Mouse (Mus musculus) adrenal gland (tissue): ENCODE data around the gene Gramd1a.

Experiments
- intact Hi-C: fragments of 180-260 bp; cut with DNase I; formaldehyde crosslinking; loops from one replicate; pipeline ENCODE4 v1.15.1; 2025

The Gramd1a gene

GRCm38 (mm10) chr7:31124381-31124780, 31.3 kb downstream of the Gramd1a start:
- intact Hi-C loops: no loop called here

GRCm38 (mm10) chr7:31123697-31124096, 32.0 kb downstream of the Gramd1a start:
- intact Hi-C loops: no loop called here

GRCm38 (mm10) chr7:31122641-31123631, 32.8 kb downstream of the Gramd1a start:
- intact Hi-C loops: no loop called here

GRCm38 (mm10) chr7:31119556-31119955, 36.1 kb downstream of the Gramd1a start:
- intact Hi-C loops: no loop called here

- intact Hi-C loops: no loop called here
Observed at GRCm38 (mm10) chr7:31118486-31118885, 37.2 kb downstream of the Gramd1a start.

- intact Hi-C loops: no loop called here
Observed at GRCm38 (mm10) chr7:31117465-31117864, 38.2 kb downstream of the Gramd1a start.

- intact Hi-C loops: no loop called here
Observed at GRCm38 (mm10) chr7:31116721-31117145, 39.0 kb downstream of the Gramd1a start.

GRCm38 (mm10) chr7:31115587-31116043, 40.1 kb downstream of the Gramd1a start:
- intact Hi-C loops: no loop called here

- intact Hi-C loops: no loop called here
Observed at GRCm38 (mm10) chr7:31115182-31115581, 40.5 kb downstream of the Gramd1a start, which contains the start of gene Hpn. Gene Hpn, minus strand, starts transcription at chr7:31115290.

GRCm38 (mm10) chr7:31114646-31115045, 41.0 kb downstream of the Gramd1a start:
- intact Hi-C loops: no loop called here

GRCm38 (mm10) chr7:31113800-31114199, 41.9 kb downstream of the Gramd1a start:
- intact Hi-C loops: no loop called here

- intact Hi-C loops: no loop called here
Observed at GRCm38 (mm10) chr7:31112036-31112435, 43.7 kb downstream of the Gramd1a start.

- intact Hi-C loops: no loop called here
Observed at GRCm38 (mm10) chr7:31110861-31111385, 44.8 kb downstream of the Gramd1a start.

GRCm38 (mm10) chr7:31109796-31110195, 45.9 kb downstream of the Gramd1a start:
- intact Hi-C loops: no loop called here

GRCm38 (mm10) chr7:31109091-31109490, 46.6 kb downstream of the Gramd1a start:
- intact Hi-C loops: no loop called here

GRCm38 (mm10) chr7:31107781-31108180, 47.9 kb downstream of the Gramd1a start:
- intact Hi-C loops: no loop called here

GRCm38 (mm10) chr7:31106166-31106565, 49.5 kb downstream of the Gramd1a start:
- intact Hi-C loops: no loop called here

- intact Hi-C loops: loop anchor here (2.0 kb wide), 1 partner anchor 72 kb away; no protein-coding TSS in a partner anchor
Observed at GRCm38 (mm10) chr7:31105061-31105768, 50.5 kb downstream of the Gramd1a start.

- intact Hi-C loops: loop anchor here (5.0 kb wide), 2 partner anchors 37 to 62 kb away; no protein-coding TSS in a partner anchor
Observed at GRCm38 (mm10) chr7:31100786-31101185, 54.9 kb downstream of the Gramd1a start.

GRCm38 (mm10) chr7:31099612-31099982, 56.1 kb downstream of the Gramd1a start:
- intact Hi-C loops: loop anchor here (5.0 kb wide), 1 partner anchor 42 kb away; the partner anchor contains the start of genes Fxyd1 and Lgi4
